Mouse (Mus musculus) thymus, adult 2 months (tissue): ENCODE data around the gene Lins1.

Source experiments
- CTCF ChIP-seq: fragments of 200-500 bp; IDR thresholded peaks from 2 replicates; pipeline ENCODE4 v1.5.1; 2012; ENCODE audit warnings: mild to moderate bottlenecking, control low read depth, low read length, moderate library complexity, borderline replicate concordance; ENCODE audit not compliant: control insufficient read depth, poor library complexity, insufficient read depth; ENCODE audit errors: extremely low read depth
- POLR2A ChIP-seq: fragments of 200-500 bp; IDR thresholded peaks from 2 replicates; pipeline ENCODE4 v1.6.1; 2012; ENCODE audit warnings: mild to moderate bottlenecking, low read length, control low read depth, moderate library complexity; ENCODE audit not compliant: control insufficient read depth, poor library complexity, insufficient read depth; ENCODE audit errors: extremely low read depth

GRCm38 (mm10) chr7:66711166-66711565 lies 21.5 kb downstream of the Lins1 start:
- no peak for TF ChIP-seq POLR2A
- TF ChIP-seq CTCF, result no peak
